Mouse (Mus musculus): ENCODE results near the gene Kel.

Kel gene

DNA sequence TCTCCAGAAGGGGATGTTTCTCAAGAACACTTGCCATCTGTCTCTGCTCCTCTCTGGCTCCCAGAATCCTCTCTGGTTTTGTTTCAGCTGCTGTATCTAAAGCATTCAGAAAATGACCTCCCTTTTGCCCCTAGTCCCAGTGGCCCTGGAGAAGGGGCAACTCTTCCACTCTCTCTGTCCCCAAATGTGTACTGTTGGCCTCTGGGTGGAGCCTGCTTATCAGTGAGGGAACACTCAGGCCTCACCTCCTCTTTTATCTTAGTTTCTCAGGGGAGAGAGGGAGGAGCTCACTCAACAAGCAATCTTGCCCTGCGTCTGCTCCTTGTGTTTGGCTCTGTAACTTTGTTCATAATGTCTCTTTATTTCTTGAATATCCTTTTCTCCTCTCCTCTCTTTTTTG lies at the start of gene Kel:
Gene Kel, minus strand, starts transcription at position 217 of the 400 bp plus-strand sequence.
- no peak for DNase-seq (ENCODE audit: low read depth, low spot score)

DNA sequence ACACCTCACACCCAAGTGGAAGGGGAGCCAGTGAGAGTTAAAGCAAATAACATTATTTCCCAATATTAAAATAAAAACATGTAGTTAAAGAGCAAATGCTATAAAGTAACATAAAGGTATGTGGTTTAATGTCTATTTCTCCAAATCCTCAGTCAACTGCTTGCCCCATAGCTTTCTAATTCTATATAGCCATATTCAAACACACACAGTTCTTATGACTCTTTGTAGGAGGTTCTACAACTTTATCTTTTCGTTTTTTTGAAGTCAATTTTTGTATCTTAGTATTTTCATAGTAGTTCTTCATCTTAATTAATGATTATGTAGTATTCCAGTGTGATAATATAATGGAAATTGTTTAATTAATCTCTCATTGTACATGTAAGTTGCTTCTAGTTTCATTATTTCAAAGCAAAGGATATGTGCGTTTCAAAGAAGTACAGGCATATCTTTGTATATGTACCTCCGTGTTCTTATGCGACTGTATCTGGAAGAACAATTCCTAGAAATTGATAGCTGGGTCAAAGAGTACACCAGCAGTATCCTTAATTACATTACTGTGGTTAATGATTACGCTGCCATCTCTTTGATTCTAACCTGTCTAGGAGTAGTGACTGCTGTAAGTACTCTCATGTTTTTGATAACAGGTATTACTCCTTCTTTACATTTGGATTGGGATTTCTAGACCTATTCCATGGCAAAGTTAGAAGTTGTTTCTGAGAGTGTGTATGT lies 40.7 kb upstream of the Kel start:
- no peak for DNase-seq (ENCODE audit: low read depth, low spot score)

DNA sequence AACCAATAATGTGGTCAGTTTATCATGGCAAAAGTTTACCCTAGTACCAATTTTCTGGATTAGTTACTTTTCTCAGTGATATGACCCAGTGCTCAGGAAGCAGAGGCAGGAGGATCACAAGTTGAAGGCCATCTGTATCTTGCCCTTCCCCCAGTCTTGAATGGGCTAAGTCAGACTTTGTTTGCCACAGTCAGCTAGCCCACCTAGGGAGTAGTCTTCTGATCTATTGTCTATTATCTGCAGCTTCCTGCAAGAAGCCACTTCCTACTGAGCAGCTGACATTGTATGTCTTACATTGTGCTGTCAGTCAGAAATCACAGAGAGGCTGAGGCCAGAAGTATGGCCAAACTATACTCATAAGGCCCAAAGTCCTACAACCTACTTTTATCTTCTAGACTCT lies 37.0 kb upstream of the Kel start:
- peak; percentile 53 for DNase-seq (ENCODE audit: low read depth, low spot score)

DNA sequence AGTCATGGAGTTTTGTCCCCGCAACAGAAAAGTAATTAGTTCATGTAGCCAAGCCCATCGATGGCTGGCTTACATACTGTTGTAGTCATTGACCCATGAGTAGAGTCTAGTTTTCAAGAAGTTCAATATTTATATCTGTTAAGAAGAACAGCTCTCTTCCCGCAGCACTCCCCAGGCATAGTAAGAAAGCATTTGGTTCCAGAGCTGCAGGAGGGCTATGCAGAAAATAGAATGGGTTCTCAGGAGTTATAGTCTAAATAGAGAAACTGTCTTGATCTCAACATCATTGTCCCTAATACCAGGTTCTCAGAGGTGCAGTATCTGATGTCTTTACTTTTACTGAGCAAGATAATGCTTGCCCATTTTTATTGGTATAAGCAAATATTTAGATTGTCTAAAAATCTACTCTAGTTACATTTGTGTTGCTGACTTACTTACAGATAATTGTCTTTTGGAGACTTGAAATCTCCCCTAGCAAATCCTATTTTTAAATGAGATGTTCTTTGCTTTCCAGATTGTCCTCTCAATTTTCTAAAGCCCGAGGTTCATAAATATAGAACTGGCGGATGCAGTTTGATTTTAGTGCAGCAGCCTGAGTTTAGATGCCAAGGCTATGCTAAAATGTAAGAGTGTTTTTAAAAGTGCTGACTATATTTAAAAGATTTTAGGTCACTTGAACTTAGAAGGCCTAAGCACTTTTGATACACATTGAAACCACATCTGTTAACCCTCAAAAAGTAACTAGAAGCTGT lies 30.8 kb upstream of the Kel start:
- DNase-seq (ENCODE audit: low read depth, low spot score) = no peak

DNA sequence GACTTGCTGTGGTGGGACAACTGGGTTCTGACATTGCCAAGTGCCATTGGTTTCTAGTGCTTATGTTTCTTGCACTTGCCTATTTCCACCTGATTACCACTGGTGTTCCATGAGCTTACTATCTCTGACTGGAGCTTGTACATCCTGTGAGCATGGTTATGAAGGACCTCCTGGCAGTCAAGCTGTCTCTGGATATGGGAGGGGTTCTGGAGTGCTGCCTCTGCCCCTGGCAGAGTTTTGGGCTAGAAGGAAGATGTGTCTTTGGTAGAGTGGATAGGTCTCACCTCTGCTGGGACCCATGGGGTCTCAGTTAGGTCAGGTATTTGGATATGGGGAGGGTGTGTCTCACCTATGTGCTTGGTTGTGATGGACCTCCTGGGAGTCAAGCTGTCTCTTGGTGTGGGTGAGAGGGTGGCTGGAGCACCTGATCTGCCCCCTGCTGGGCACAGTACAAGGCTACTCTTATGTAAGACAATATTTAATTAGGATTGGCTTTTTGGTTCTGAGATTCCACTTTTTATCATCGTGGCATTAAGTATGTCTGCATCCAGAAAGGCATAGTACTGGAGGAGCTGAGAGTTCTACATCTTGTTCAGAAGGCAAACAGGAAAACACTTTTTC lies 24.0 kb upstream of the Kel start:
- DNase-seq (ENCODE audit: low read depth, low spot score) = no peak

DNA sequence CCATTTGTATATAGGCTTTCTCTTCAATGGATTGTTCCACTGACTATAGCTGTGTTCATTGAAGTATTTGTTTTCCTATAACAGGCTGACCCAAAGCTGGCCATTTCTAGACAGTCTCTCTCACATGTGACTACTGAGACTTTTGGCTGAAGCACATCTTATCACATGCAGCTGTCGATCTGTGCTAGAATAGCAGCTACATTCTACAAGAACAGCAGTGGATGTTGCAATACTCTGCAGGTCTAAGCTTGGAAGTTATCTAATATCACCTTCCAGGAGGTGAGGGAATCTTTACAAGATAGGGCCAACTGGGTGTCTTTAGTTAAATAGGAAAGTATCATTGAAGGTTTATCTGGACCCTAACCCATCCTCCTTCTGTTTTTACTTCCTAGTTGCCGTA lies 17.3 kb upstream of the Kel start:
- no peak for DNase-seq (ENCODE audit: low read depth, low spot score)

DNA sequence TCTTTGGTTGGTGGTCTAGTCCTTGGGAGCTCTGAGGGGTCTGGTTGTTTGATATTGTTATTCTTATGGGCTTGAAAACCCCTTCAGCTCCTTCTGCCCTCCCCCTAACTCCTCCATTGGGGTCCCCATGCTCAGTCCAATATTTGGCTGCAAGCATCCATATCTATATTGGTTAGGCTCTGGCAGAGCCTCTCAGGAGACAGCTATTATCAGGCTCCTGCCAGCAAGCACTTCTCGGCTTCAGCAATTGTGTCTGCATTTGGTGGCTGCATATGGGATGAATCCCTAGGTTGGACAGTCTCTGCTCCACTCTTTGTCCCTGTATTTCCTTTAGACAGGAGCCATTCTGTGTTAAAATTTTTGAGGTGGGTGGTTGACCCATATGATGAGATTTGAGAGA lies 6.1 kb upstream of the Kel start:
- no peak for DNase-seq (ENCODE audit: low read depth, low spot score)

DNA sequence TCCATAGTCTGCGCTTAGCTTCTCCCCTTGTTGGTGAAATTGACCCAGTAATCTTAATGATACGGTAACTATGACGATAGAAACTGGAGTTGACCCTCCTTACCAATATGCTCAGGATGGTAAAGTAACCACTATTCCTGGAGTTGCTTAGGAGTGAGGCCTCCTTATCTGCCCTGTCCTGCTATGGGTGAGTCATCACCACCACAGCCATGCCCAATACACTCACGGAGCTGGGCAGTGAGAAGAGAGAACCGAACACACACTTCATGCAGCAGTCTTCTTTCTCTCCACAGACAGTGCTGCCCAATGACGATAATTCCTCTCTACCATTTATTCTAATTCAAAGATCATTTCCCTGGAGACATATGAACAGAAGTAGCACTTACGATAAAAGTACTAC lies 2.1 kb upstream of the Kel start:
- no peak for DNase-seq (ENCODE audit: low read depth, low spot score)

DNA sequence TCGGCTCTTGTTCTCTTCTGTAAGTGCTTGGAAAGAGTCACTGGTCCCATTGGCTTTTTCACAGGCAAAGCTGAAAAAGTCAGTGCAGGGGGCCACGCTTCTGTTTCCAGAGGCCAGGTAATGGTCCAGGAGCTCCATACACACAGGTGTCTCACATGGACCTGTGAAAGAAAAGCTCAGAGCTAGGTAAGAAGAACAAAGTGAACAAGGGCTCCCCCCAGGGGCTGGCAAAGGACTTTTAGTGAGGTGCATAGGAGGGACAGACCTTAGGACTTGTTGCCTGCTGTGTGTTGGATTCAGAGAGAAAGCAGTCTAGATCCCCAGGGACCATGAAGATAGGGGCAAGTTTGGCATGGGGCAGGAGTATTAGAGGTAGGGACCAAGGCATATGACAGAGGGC lies 1.2 kb downstream of the Kel start:
- peak; percentile 17 for DNase-seq (ENCODE audit: low read depth, low spot score)

DNA sequence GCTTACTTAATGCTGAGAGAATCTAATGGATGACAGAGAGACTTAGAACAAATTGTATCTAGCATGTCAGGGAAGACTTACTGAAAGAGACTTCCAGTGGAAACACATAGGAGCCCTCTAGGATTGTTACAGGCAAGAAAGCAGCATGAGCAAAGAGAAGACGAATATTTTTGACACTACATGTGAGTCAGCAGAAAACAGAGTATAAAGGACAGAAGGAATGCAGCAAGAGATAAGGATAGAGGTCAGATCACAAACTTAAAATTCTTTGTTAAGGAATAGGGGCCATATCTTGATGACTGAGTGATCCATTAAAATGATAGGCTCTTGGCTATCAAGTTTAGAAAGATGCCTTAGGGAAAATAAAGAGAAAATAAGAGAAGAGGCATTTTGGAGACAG lies 2.9 kb downstream of the Kel start:
- DNase-seq (ENCODE audit: low read depth, low spot score) = no peak

DNA sequence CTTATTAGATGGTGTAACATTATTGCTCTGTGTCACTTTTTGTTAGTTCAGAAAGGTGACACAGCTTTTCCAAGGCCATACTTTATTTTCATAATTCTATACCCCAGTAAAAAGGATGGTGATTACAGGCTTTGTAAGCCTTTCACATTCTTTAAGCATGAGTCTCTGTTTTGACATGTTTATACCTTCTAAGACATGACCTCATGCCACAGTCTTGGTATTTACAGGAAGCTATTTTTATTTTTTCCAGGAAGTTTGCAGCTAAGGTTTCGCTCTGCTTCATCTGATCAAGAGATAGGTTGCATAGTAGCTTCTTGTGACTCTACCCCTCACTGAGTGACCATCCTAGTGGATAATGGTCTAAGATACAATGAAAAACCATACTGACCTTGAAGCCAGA lies 9.7 kb downstream of the Kel start:
- no peak for DNase-seq (ENCODE audit: low read depth, low spot score)

DNA sequence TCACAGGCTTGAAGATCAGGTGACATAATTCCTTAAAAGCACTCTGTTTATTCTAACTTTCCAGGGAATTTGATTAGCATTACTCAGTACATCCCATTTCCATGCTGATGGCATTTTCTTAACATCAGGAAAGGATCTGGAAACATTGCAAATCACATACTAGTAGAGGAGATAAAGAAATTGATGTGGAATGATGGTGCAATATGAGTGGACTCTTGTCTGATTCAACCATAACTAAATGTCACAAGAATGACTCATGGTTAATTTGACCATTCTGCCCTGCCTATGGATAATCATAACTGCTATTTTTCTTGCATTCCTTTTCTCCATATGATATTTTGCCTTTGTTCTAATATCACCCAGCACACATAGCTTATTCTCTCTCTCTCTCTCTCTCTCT lies 11.9 kb downstream of the Kel start:
- DNase-seq (ENCODE audit: low read depth, low spot score) = no peak

DNA sequence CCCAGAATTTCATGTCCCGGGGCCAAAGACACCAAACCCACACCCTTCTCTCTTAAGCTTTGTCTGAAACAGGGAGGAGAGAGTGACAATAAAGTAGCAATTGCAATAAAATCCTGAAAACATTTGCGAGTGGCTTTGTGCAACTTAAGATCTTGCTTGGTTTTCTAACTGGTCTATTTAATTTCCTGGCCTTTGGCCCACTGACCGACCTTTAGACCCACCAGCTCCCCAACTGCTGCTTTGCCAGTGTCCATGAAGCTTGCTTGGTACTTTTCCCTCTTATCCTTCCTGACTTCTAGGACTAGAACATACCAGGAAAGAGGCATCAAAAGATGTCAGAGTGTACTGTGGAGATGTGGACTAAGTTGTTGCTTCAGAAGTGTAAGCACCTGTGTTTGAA lies 18.5 kb downstream of the Kel start:
- no peak for DNase-seq (ENCODE audit: low read depth, low spot score)

DNA sequence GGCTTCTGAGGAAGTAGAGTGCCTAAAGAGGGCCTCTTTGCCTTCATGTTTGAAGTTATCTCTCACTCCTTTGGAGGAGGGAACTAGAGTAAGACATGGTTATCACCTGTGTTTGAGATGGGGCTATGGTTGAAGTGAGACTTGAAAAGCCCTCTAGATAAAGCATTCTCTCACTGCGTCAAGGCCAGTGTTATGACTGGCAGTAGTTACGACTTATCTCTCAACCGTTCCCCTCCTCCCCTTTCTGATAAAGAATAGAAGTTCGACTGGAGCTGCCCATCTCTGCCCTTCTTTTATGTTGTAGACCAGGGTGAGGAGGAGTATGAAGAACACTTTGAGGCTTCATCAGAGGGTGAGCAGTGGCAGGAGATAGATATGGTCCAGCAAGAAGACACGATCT lies 19.2 kb downstream of the Kel start:
- no peak for DNase-seq (ENCODE audit: low read depth, low spot score)

DNA sequence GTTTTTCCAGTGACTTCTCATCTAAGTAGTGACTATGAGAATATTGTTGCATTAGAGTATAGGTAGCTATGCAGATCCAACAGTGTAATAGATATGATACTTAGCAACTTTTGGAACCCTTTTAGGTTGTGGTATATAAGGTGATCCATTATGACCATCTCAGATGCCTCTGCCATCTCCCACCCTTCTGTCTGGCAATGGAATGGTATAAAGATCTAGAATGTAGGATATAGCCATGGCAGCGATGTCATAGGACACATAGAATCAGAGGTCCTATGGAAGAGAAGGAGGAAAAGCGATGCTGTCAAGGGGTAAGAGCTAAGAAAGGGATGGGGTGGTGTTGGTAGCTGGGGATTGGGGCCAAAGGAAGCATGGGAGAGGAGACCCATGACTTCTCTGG lies 20.0 kb downstream of the Kel start, which contains the start of gene Llcfc1:
Gene Llcfc1, plus strand, starts transcription at position 301 of the 400 bp plus-strand sequence.
- DNase-seq (ENCODE audit: low read depth, low spot score) = no peak

DNA sequence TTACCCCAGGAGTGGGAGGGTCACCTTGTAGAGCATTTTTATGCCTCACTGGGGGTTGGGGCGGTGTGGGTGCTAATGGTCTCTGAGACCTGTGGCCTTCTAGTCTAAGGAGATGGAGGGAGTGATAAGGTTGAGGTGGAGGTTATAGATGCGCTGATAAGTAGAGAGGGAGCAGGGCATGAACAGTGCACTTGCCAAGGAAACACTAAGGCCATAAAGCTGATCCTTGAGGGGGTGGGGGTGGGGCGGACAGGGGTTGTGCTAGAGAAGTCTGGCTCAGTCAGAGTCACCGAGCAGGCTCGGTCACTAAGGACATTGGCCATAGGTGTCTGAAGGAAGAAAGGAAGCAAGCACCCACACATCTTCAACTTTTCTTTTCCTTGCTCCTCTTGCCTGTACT lies 22.5 kb downstream of the Kel start:
- no peak for DNase-seq (ENCODE audit: low read depth, low spot score)

DNA sequence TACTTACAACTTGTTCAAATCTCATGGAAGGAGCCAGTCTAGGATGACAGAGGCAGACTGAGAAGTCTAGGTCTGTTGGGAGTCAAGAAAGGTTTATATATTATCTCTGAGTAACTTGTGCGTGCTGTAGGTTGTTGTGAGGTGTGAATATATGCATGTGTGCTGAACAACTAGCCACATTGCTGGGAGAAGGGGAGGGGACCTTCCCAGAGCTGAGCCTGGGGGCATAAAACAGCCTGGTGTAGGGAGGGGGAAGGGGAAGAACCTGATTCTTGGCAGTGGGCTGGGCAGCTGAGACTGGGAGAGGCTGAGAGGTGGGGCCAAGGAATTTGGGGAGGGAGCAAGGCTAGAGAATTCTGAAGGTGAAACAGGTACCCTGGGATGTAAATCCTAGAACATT lies 23.5 kb downstream of the Kel start, which contains the start of gene Trpv5:
Gene Trpv5, minus strand, starts transcription at position 101 of the 400 bp plus-strand sequence.
- peak; percentile 14 for DNase-seq (ENCODE audit: low read depth, low spot score)

DNA sequence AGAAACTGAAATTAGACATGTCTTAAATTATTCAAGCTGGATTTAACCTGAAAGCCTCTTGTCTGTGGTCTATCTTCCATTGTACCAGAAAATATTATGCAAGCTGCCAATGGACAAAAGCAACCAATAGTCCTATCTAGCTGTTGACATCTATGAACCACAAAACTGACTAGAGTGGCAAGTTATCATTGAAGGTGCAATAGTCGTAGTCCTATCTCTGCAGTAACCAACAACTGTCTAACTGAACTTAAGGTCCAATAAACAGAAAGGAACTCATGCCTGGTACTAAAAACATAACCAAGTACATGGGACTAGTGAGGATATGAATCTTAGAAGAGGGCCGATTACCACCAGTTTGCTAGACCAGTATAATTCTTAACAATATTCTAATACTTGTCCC lies 27.6 kb downstream of the Kel start:
- no peak for DNase-seq (ENCODE audit: low read depth, low spot score)

DNA sequence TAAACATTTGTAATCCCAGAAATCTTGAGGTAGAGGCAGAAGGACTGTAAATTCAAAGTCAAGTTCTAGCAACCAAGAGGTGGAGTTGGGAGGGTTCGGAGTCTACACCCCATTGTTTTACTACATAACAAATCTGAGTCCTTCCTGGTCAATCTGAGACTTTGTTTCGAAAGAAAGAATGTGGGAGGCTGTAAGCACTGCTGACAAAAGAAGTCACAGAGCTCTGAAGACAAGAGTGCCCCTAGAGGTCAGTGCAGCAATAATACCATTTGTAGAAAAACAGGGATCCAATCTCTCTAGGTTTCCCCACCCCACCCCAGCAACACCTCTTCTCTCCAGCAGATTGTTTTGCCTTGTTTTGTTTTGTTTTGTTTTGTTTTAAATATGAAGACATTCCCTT lies 41.8 kb downstream of the Kel start:
- DNase-seq (ENCODE audit: low read depth, low spot score) = peak; percentile 62

DNA sequence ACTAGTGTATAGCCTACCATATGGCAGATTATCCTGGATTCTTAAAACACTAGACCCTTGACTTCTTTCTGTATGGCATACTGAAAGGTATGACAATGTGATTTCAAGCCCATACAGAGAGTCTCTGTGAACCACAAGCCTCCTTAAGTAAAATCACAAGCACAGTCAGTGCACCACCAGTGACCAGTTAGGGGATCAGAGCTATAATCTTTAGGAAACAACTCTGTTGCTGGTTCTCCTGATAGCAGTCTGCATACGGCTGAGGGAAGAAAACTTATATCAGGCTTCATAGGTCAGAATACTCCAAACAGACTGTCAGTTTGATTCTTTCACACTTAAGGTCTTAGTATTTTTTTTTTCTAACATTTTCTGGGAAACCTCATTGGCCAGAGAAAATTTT lies 45.7 kb downstream of the Kel start:
- no peak for DNase-seq (ENCODE audit: low read depth, low spot score)

DNA sequence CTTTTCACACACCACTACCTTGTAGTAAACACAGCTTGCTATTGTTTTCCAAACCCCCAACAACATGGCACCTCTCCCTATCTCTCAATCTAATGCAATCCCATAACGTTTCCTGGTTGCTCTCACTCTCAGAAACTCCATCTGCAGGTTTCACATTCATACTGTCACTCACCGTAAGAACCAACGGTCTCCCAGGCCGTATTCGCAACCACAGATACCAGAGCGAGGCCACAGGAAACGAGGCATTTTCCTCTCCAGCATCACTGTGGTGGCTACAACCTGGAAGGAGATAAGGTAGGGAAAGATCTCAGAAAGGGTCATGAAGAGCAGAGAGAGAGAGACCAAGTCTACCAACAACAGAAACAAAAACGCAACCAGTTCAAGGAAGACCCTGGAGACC lies 49.5 kb downstream of the Kel start:
- DNase-seq (ENCODE audit: low read depth, low spot score) = no peak

DNA sequence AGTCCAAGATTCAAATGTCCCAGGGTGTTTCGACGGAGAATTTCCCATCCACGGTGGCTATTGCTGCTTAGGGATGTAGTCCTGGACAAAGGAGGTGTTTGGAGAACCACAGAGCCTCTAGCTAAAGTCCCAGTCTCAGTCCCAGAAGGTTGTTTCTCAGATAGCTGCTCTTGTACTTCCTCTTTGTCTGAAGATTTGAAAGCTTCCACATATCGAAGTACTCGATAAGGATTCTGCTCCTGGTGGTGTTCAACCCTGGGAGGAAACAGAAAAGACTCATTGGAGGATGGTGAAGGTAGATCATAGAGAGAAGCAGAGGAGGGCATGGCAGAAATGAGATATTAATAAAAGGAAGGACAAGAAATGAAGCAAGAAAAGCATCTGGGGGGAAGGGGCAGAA lies 51.0 kb downstream of the Kel start:
- no peak for DNase-seq (ENCODE audit: low read depth, low spot score)

DNA sequence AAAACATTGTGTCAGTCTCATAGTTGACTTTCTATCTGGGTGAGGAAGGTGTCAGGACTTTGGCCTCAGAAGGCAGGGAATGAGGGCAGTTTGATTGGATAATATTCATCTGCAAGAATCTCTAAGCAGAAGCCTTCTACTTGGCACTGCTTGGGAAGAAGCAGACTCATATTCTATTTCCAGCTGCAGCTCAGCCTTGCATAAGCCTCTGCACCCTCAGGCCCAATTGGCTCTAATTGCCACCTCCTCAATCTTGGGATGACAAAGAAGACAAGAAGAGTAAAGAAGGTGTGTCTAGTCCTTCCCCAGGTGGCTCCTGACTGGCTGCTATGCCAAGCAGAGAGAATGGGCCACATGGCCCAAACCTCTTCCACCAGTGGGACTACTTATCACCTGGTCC lies 57.5 kb downstream of the Kel start:
- no peak for DNase-seq (ENCODE audit: low read depth, low spot score)

Data from ES-CJ7 (cell line).